Mouse (Mus musculus): Measurements from ENCODE around the gene Npr2.

- TF ChIP-seq EP300 (IDR thresholded peaks at IDR 0.05; ENCODE audit: low read length) (no peak), UBTF (IDR thresholded peaks at IDR 0.05; ENCODE audit: low read depth, low read length) (no peak), POLR2A (IDR thresholded peaks at IDR 0.05; ENCODE audit: low read depth, low read length) (no peak), GABPA (IDR thresholded peaks at IDR 0.05; ENCODE audit: insufficient replicate concordance, low read depth, low read length) (no peak), CTCF (conservative IDR thresholded peaks at IDR 0.05 in 1 of 2, IDR thresholded peaks at IDR 0.05 in 1 of 2; ENCODE audit: low read depth in 2 of 2, low read length in 2 of 2) (no peak), RAD21 (IDR thresholded peaks at IDR 0.05; ENCODE audit: low read depth, low read length) (no peak), IRF4 (IDR thresholded peaks at IDR 0.05; ENCODE audit: low read depth, low read length) (no peak), CHD2 (IDR thresholded peaks at IDR 0.05; ENCODE audit: low read length) (no peak)
Measured at GRCm38 (mm10) chr4:43640076-43640475, 8.3 kb downstream of the Npr2 start.

All from CH12.LX (cell line).